Mouse (Mus musculus): ENCODE results near the gene Ppp2r1b. TPM values are rescaled to one million over a fixed set of nuclear protein-coding genes. Genes with fewer than 3 reads are reported as not detected.
A peak's percentile ranks its signal among the peaks of the same experiment; 100 is the strongest.
"Not testable (repeated sequence)": the region's sequence is repeated elsewhere in the genome, so short reads cannot be mapped to it uniquely, and the experiment has no call there.

Gene Ppp2r1b
- polyA plus RNA-seq (2015; fragmentation: Nextera tagmentation; extraction: Ambion mirVana) = 47.0 and 48.7 TPM in 2 replicates

DNA sequence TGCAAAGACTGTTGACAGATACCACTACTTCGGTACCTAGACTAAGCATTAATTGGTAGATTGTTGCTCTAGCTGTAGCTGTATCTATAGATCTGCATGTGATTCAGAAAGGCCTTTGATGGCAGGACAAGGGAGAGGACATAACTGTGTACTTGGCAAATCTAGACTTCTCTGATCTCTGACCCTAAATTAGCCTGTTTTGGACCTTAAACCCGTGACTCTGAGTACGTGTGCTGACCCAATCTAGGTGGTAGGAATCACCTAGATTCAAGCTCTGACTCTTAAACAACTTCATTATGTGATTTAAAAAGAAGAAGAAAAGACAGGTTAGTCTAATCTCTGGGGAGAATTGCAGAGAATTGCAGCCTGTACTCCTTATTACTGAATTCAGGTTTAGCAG is at the start of gene Ppp2r1b:
TSS of gene Ppp2r1b (plus strand) at position 221 of the 400 bp plus-strand sequence.
- DNase-seq (ENCODE audit: low spot score) = no peak

DNA sequence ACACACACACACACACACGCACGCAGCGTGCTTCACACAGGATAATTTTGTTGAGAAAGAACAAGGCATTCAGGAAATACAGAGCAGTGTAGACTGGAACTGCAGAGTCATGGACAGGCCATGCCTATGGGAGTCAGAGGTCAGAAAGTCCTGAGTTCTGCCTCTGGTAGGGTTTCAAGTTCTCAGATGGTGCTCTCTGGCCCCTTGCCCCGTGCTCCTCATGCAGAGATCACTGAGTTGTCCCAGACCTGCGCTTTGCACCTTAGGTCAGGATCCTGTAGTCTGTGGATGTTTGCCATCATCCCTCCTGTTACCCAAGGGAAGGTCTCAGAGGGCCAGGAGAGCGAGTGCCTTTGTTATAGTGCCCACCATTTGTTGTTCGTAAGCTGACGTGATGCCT is 48.3 kb upstream of the Ppp2r1b start:
- DNase-seq (ENCODE audit: low spot score) = no peak

- DNase-seq (ENCODE audit: low spot score) = no peak
Observed at GRCm38 (mm10) chr9:50797641-50798040, 47.5 kb upstream of the Ppp2r1b start.

DNA sequence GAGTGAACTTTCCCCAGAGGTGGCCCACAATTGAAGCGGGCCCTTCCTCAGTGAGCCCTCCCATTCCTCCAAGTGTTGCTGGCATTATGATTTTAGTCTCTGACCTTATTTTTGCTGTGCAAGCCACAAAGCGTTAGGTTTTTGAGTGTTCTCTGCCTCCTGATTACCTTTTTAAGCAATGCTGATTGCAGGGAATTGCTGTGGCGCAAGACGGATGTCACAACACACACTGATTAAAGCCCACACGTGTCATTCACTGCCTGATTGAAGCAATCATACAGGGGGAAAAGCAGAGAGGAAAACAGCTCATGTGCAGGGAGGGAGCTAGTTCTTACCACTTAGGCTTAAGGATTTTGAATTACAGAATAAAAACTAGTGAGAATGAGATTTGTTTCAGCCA is 46.7 kb upstream of the Ppp2r1b start:
- no peak for DNase-seq (ENCODE audit: low spot score)

DNA sequence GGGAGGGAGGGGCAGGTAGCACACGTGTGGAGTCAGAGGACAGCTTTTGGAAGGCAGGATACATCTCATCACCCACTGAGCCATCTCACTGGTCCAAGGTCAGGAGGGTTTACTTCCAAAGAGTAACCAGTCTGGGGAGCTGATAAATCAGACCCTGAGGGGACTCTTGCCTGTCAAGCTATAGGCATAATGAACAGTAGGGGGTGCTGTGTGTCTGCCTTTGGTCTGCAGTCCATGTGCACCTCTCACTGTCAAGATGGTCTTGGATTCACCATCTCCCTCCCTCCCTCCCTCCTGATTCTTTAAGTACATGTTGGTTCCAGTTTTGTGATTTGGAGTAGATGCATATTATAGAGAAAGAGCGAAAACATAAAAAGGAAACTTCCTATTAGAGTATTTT is 44.1 kb upstream of the Ppp2r1b start:
- peak; percentile 72 for DNase-seq (ENCODE audit: low spot score)

DNA sequence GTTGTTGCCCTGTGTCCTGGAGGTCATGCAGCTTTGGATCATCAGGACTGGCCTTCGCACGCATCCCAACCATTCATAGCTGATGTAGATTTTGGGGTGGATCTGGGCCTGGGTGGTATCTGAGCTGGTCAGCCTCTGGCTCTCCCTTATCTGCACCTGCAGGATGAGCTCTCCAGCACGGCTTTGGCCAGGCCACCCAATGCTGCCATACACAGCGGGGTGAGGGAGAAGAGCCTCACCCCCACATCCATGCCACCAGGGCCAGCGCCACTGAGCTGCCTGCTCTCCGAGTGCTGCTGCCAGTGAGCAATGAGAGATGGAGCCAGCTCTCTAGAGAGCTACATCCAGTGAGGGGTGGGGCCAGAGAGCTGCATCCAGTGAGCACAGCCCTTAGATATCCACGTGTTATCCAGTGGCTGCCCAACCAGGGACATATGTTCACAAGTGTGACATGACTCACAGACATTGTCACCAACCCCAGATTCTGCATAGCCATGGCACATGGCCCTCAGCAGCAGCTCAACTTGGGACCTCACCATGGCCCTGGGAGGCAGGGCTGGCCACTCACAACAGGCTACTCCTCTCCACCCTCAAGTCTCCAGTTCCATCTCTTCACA is 41.9 kb upstream of the Ppp2r1b start:
- no peak for DNase-seq (ENCODE audit: low spot score)

DNA sequence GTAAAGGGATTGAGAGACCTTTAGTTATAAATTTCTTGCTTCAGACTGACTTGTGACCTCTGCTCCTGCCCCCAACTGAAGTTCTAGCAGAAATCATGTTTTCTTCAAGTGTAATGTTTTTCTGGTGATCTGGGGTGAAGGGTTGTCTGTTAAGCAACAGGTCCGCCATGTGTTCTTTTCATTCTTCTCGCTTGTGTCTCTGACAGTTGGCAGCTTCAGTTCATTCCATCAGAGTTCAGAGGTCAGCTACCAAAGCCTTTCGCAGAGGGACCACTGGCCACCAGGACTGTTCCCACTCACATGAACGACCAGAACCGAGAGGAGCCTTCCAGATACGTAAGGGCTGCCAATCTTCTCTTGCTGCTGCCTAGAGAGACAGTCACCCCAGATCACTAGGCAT is 36.6 kb upstream of the Ppp2r1b start:
- no peak for DNase-seq (ENCODE audit: low spot score)

DNA sequence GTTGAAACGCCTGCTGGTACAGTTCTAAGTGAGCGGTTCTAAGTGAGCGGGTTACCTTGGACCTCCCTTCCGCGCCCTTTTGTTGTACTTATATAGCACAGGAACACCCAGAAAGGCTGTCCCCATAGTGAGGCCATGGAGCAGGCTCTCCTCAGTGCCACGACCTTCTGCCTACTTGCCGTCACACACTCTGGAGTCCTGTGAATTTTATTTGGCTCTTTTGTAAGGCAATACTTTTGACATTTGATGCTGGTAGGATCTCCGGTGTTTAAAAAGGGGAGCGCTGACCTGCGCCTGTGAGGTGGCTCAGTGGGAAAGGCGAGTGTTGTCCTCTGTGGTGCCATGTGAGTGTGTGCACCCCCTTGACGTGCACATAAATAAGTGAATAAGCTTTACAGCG is 36.0 kb upstream of the Ppp2r1b start:
- DNase-seq (ENCODE audit: low spot score) = no peak

- no peak for DNase-seq (ENCODE audit: low spot score)
Observed at GRCm38 (mm10) chr9:50811187-50811586, 33.9 kb upstream of the Ppp2r1b start.

- DNase-seq (ENCODE audit: low spot score) = no peak
Observed at GRCm38 (mm10) chr9:50811746-50812145, 33.4 kb upstream of the Ppp2r1b start.

DNA sequence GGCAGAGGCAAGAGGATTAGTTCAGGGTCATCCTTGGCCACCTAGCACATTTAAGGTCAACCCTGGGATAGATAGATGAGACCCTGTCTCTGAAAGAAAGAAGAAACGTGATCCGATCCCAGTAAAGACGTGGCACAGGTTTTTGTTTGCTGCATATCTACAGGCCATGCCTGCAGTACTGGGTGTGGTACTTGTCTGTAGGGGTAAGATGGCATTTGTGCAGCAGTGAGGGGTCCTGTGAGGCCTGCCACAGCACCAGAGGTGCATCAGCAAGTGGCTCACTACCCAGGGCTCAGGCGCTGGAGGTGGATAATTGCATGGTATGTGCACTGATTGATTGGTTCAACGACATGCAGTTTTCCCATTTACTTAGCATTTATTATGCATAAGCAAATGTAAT is 31.3 kb upstream of the Ppp2r1b start:
- DNase-seq (ENCODE audit: low spot score) = no peak

DNA sequence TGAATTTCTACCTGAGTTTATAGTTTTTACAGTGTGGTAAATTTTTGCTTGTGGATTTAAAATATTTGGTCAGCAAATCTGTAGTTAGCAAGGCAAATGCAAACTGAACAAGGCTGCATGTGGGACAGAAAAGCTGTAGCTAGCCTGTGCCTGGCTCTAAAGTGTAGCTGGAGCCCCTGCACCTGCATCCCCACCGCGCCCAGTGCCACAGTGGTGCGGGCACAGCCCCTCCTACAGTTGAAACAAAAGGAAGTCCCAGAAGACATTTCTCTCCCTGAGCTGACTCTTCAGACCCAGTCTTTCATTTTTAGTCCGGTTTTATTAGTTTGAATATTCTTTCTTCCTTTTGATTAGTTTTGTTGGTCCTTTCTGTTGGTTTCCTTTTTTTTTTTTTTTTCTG is 29.4 kb upstream of the Ppp2r1b start:
- DNase-seq (ENCODE audit: low spot score) = peak; percentile 64

- no peak for DNase-seq (ENCODE audit: low spot score)
Observed at GRCm38 (mm10) chr9:50816512-50816911, 28.6 kb upstream of the Ppp2r1b start.

- DNase-seq (ENCODE audit: low spot score) = no peak
Observed at GRCm38 (mm10) chr9:50818050-50818449, 27.1 kb upstream of the Ppp2r1b start.

DNA sequence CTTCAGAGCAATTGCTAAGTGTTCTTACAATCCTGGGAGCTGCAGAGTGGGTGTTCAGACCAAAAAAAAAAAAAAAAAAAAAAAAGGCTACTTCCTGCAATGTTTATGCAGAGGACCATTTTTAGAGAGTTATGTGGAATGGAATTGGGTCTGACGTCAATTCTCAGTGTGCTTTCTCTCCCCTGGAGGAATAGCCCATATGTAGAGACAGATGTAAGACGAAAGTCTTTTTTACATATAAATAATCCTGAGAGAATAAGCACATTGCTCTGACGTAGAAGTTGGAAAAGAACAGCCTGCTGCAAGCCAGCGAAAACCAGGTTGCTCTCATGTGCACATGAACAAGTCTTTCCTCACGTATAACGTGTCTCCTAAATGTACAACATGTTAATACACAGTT is 25.4 kb upstream of the Ppp2r1b start:
- DNase-seq (ENCODE audit: low spot score) = no peak

DNA sequence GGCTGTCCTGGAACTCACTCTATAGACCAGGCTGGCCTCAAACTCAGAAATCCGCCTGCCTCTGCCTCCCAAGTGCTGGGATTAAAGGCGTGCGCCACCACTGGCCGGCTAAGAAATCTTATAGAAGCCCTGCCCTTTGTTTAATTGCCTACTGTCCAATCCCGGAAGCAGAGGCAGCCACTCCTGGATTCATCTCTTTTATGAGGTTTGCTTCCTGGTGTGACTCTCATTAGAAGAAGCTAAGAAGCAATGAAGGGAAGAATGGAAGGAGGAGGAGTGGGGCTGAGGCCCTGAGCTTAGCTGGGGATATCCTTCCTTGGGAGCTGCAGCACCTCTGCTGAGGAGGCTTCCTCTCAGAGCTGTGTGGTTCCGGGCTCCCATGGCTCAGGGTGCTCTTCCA is 23.4 kb upstream of the Ppp2r1b start:
- DNase-seq (ENCODE audit: low spot score) = no peak

- DNase-seq (ENCODE audit: low spot score) = no peak
Observed at GRCm38 (mm10) chr9:50822216-50822615, 22.9 kb upstream of the Ppp2r1b start.

- no peak for DNase-seq (ENCODE audit: low spot score)
Observed at GRCm38 (mm10) chr9:50823779-50824453, 21.2 kb upstream of the Ppp2r1b start.

DNA sequence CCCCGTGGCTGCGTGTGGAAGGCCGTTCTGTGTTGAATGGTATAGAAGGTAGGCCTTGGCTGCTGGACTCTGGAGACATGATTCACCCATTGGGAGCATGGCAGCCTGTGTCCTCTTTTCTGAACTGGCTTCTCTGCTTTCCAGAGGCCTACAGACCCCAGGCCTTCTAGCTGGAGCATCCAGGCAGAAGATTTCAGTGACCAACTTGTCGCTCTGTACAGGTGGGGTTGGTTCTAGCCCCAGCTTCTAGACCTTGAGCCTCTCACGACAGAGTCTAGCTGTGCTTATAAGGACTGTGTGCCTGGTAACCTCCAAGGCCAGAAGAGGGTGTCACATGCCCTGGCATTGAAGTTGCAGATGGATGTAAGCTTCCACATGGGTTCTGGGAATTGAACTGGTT is 13.6 kb upstream of the Ppp2r1b start:
- no peak for DNase-seq (ENCODE audit: low spot score)

- DNase-seq (ENCODE audit: low spot score) = no peak
Observed at GRCm38 (mm10) chr9:50832162-50832561, 12.9 kb upstream of the Ppp2r1b start.

DNA sequence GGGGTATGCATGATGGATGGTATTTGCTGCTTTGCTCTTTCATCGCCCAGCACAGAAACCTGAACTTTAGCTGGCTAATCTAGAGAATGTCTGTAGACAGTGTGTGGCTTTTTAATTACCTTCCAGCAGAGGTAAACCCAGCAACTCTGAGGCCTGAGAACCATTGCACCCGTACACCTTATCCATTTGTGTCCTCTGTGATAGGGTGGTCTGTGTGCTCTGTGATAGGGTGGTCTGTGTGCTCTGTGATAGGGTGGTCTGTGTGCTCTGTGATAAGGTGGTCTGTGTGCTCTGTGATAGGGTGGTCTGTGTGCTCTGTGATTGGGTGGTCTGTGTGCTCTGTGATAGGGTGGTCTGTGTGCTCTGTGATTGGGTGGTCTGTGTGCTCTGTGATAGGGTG is 12.5 kb upstream of the Ppp2r1b start:
- DNase-seq (ENCODE audit: low spot score) = not testable (repeated sequence)

DNA sequence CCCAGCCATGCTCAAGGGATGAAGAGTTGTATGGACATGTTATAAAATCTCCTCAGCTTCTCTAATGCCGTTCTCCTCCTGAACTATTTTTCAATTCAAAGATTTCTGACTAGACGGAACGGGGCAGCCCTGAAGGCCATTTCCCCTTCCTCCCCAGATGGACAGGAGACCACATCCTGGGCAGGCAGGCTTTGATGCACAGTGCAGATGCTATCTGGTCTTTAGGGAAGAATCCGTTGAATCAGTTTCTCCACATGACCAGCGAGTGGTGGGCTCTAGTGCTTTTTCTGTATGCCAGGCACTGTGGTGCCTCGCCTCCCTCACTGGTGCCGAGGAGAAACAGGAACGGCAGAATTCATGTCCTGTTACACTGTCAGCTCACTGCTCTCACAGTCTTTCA is 11.3 kb upstream of the Ppp2r1b start:
- no peak for DNase-seq (ENCODE audit: low spot score)

DNA sequence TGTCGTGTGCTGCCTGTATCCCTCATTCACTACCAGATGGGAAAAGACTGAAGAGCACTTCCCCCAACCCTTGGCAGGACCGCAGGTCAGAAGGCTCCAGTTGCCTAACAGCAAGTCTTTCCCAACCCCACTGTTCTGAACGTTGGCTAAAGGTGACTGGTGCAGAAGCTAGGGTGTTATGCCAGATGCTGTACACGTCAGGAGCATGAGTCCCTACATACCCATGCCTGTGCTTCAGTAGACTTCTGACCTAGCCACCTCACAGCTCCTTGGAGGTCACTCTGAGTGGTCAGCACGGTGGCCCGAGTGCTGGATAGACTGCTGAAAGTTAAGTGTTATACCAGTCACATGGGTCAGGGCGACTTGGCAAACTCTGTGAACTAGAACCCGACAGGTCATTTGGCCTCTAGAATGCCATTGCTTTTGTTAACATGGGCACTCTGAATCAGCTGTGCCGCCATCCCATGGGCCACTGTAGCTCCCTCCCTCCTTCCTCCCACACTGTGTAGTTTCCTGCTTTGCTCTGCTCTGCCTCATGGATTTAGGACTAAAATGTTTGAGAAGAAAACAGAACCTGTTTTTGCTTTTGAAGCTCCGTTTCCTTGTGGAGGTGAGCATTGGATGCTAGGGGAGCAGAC is 9.9 kb upstream of the Ppp2r1b start:
- no peak for DNase-seq (ENCODE audit: low spot score)
